Mouse (Mus musculus): Measurements from ENCODE around the gene Mast3. TPM values are rescaled to one million over a fixed set of nuclear protein-coding genes. Genes with fewer than 3 reads are reported as not detected.

Mast3 gene
- polyA plus RNA-seq, 1 experiment from 2014 or later, result 4.9 TPM

DNA sequence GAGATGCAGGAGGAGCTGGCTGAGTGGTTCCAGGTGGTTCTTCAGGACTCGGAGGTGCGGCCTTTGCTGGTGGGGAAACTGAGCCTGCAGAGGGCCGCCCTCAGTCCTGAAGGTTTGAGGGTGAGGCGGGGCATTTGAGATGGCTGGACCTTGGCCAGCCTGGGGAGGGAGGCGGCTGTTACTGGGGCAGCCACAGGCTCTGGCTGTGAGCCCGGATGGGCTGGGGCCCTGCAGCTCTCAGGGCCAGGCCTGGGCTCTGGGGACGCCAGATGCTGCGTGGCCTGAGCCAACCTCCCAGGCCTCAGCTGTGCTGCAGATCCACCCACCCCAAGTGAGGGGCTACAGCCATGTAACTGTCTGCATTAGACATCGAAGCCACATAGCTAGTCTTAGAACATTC lies 31.0 kb downstream of the Mast3 start:
- H3K4me1 ChIP-seq (replicated peaks), result peaks cover 77% of the 10 kb centered on the region
- no peak overlapping the region for H3K4me3 ChIP-seq (replicated peaks)
- peaks cover 61% of the 10 kb centered on the region for H3K36me3 ChIP-seq

DNA sequence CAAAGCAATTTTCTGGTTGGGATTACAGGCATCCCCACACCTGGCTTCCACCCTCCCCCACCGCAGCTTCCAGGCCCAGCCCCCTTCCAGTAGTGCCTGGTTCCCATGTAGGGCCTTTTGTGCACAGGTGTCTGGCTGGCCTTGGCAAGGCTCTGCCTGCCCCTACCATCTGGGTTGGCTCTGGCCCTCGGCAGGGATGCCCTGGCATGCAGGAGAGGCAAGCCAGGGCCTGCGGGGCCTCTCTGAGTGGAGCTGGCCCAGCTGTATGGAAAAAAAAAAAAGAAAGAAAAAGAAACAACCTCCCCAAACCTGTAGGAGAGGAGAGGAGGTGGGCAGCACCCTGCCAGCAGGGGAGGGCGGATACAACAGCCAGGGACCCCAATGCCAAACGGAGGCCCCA lies 31.4 kb downstream of the Mast3 start:
- no peaks in the 10 kb centered on the region for H3K9me3 ChIP-seq (replicated peaks)
- DNase-seq (no peak), ATAC-seq (ENCODE audit: low read depth) (no peak)
- H3K27ac ChIP-seq, result no peak overlapping the region
- peak overlapping the region; percentile 40; the same call in 1 of the 2 replicates for H3K9ac ChIP-seq
- no peak overlapping the region for H3K4me3 ChIP-seq (replicated peaks)
- peaks cover 77% of the 10 kb centered on the region for H3K4me1 ChIP-seq (replicated peaks)
- no peaks in the 10 kb centered on the region for H3K27me3 ChIP-seq
- 87% methylated on average over 5 of the region's 5 CpGs for WGBS (ENCODE audit: insufficient replicate concordance)
- no peak overlapping the region for H3K4me2 ChIP-seq
- H3K36me3 ChIP-seq, result peaks cover 61% of the 10 kb centered on the region

More for the DNA sequence above, 31.0 kb downstream of the Mast3 start:
- Histone ChIP-seq H3K9ac (peak overlapping the region; percentile 40), H3K9me3 (replicated peaks) (no peaks in the 10 kb centered on the region), H3K27me3 (no peaks in the 10 kb centered on the region), H3K4me2 (no peak overlapping the region), H3K27ac (0 out of 2 replicates have a peak overlapping the region, but pooled peaks have one; percentile 24)
- no peak for ATAC-seq (ENCODE audit: low read depth)
- DNase-seq, result no peak
- 80% methylated on average over 9 of the region's 9 CpGs for WGBS (ENCODE audit: insufficient replicate concordance)

DNA sequence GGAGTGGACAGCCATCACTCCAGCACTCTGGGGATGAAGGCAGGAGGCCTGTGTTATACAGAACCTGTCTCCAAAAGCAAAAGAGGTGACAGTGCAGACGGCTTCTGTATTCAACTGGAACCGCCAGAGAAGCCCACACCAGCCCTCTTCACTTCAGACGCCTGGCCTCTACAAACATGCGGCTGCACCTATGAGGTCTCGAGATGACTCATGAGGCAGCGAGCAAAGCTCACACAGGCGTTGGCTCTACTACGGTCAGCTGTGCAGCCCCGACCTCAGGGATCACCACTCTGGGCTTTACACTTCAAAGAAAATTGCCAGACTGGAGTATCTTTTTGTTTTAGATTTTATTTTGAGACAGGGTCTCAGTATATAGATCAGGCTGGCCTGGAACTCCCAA lies 32.0 kb downstream of the Mast3 start:
- H3K4me1 ChIP-seq (replicated peaks), result peaks cover 77% of the 10 kb centered on the region

DNA sequence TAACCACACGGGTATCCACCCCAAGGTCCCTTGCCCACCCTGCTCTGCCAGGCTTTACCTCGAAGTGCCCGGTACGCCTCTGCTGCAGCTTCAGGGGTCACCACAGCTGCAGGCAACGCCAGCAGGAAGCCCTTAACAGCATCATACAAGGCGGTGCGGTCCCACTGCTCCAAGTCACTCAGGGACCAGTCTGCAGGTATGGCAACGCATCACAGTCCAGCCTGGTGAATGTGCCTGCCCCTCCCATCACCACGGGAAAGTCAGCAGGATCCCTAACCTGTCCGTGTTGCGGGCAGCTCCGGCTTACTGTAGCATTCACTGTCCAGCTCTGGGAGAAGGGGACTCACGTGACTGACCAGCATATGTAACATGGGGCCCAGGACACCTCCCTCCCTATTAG lies 32.8 kb downstream of the Mast3 start:
- H3K4me3 ChIP-seq (replicated peaks), result no peak overlapping the region
- WGBS (ENCODE audit: insufficient replicate concordance), result 85% methylated on average over 13 of the region's 13 CpGs
- H3K27ac ChIP-seq, result no peak overlapping the region
- H3K27me3 ChIP-seq, result no peaks in the 10 kb centered on the region
- no peaks in the 10 kb centered on the region for H3K9me3 ChIP-seq (replicated peaks)
- peaks cover 64% of the 10 kb centered on the region for H3K36me3 ChIP-seq
- peaks cover 80% of the 10 kb centered on the region for H3K4me1 ChIP-seq (replicated peaks)
- DNase-seq (no peak), ATAC-seq (ENCODE audit: low read depth) (no peak)
- H3K4me2 ChIP-seq, result no peak overlapping the region
- no peak overlapping the region for H3K9ac ChIP-seq

More for the DNA sequence above, 32.0 kb downstream of the Mast3 start:
- H3K4me2 ChIP-seq, result no peak overlapping the region
- H3K27me3 ChIP-seq, result no peaks in the 10 kb centered on the region
- DNase-seq (no peak), ATAC-seq (ENCODE audit: low read depth) (no peak)
- no peaks in the 10 kb centered on the region for H3K9me3 ChIP-seq (replicated peaks)
- peaks cover 62% of the 10 kb centered on the region for H3K36me3 ChIP-seq
- no peak overlapping the region; the same call in 1 of the 2 replicates for H3K9ac ChIP-seq
- 82% methylated on average over 9 of the region's 9 CpGs for WGBS (ENCODE audit: insufficient replicate concordance)
- H3K27ac ChIP-seq, result no peak overlapping the region
- H3K4me3 ChIP-seq (replicated peaks), result no peak overlapping the region

DNA sequence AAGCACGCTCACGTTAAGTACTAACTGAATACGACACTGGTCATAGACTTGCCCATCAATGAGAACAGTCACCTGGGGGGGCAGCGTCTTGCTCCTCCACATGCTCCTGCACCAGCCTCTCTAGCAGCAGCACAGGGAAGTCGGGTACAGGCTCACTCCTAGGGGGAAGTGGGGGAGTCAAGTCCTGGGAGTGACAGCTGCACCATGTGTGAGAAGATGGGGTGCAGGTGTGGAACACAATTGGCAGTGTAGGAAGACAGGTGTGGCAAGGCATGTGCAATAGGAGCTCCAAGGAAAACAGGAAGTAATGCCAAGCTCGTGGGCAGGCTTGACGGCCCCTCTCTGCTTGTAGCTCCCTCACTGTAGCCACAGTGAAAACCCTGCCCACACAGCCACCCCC lies 33.6 kb downstream of the Mast3 start:
- peaks cover 87% of the 10 kb centered on the region for H3K4me1 ChIP-seq (replicated peaks)
- H3K27ac ChIP-seq, result no peak overlapping the region
- DNase-seq (no peak), ATAC-seq (ENCODE audit: low read depth) (no peak)
- H3K36me3 ChIP-seq, result peaks cover 64% of the 10 kb centered on the region
- no peak overlapping the region for H3K4me2 ChIP-seq
- no peaks in the 10 kb centered on the region for H3K27me3 ChIP-seq
- no peak overlapping the region for H3K9ac ChIP-seq
- 74% methylated on average over 7 of the region's 7 CpGs for whole genome bisulfite sequencing (ENCODE audit: insufficient replicate concordance)
- no peak overlapping the region for H3K4me3 ChIP-seq (replicated peaks)
- no peaks in the 10 kb centered on the region for H3K9me3 ChIP-seq (replicated peaks)

DNA sequence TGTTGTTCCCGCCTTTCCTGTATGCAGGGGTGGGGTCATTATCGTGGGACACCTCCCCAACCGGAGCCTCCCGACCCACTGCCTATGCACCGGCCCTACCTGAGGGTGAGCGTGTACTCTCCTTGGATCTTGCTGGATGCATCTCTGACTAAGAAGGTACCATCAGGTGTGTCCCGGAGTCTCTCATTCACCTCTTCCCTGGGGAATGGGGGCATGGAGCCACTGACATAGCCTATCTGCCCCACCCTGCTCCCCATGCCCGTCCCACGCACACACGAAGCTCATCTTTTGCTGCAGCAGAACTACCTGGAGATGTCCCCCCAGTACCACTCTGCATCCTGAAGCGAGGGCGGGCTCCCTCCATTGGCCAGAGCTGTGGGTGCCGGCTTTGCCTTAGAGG lies 34.1 kb downstream of the Mast3 start:
- H3K4me2 ChIP-seq, result no peak overlapping the region
- ATAC-seq (ENCODE audit: low read depth) (no peak), DNase-seq (no peak)
- H3K9ac ChIP-seq, result peak overlapping the region; percentile 57; the same call in 1 of the 2 replicates
- 79% methylated on average over 13 of the region's 13 CpGs for WGBS (ENCODE audit: insufficient replicate concordance)
- no peaks in the 10 kb centered on the region for H3K9me3 ChIP-seq (replicated peaks)
- H3K27me3 ChIP-seq, result no peaks in the 10 kb centered on the region
- peaks cover 64% of the 10 kb centered on the region for H3K36me3 ChIP-seq
- H3K4me3 ChIP-seq (replicated peaks), result no peak overlapping the region
- peak overlapping the region; percentile 71; the same call in 1 of the 2 replicates for H3K27ac ChIP-seq
- H3K4me1 ChIP-seq (replicated peaks), result peaks cover 87% of the 10 kb centered on the region

DNA sequence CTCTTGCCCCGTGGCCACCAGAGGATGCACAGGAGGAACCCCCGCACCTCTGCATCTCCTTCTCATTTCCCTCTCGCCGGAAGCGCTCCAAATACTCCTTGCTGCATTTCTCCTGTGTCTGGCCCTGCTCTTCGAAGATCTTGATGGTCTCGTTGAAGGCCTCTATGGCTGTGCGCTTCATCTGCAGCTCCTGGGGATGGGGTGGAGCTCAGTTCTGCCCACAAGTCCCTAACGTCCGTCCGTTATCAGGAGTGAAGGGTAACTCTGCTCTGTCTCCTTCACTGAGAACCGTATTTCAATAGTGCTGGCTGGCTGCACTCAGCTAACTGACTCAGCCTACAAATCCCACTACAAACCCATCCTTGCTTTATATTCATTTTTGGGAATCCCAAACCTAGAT lies 35.0 kb downstream of the Mast3 start:
- H3K4me3 ChIP-seq (replicated peaks), result no peak overlapping the region
- DNase-seq, result no peak
- H3K27ac ChIP-seq, result peak overlapping the region; percentile 71
- H3K9me3 ChIP-seq (replicated peaks), result no peaks in the 10 kb centered on the region
- WGBS (ENCODE audit: insufficient replicate concordance), result 28% methylated on average over 12 of the region's 12 CpGs
- peaks cover 87% of the 10 kb centered on the region for H3K4me1 ChIP-seq (replicated peaks)
- peak; percentile 54 for ATAC-seq (ENCODE audit: low read depth)
- no peaks in the 10 kb centered on the region for H3K27me3 ChIP-seq
- H3K9ac ChIP-seq, result peak overlapping the region; percentile 57
- H3K4me2 ChIP-seq, result peak overlapping the region; percentile 38
- peaks cover 61% of the 10 kb centered on the region for H3K36me3 ChIP-seq

DNA sequence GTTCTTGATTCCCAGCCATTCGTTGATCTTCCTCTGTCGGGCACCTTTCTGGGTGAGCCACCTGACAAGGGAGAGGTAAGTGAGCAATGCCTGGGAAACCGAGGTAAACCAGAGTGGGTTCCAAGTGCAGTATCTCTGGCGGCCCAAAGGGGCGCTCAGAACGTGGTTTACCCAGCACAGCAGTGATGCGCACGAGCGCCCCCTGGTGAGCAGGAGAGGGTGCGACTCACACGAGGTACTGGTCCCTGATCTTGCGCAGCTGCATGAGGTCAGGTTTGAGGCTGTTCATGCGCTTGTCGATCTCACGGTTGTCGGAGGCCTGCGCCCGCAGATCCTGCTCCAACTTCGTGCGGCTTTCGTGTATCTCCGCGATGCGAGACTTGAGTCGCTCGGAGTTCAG lies 35.5 kb downstream of the Mast3 start:
- WGBS (ENCODE audit: insufficient replicate concordance), result 4% methylated on average over 26 of the region's 26 CpGs
- H3K9me3 ChIP-seq (replicated peaks), result no peaks in the 10 kb centered on the region
- no peaks in the 10 kb centered on the region for H3K27me3 ChIP-seq
- ATAC-seq (ENCODE audit: low read depth), result peak; percentile 72
- no peak overlapping the region for H3K4me3 ChIP-seq (replicated peaks)
- H3K4me2 ChIP-seq, result peak overlapping the region; percentile 38
- DNase-seq, result peak; percentile 91
- H3K9ac ChIP-seq, result peak overlapping the region; percentile 57
- H3K36me3 ChIP-seq, result peaks cover 56% of the 10 kb centered on the region
- H3K4me1 ChIP-seq (replicated peaks), result peaks cover 87% of the 10 kb centered on the region
- peak overlapping the region; percentile 71 for H3K27ac ChIP-seq

DNA sequence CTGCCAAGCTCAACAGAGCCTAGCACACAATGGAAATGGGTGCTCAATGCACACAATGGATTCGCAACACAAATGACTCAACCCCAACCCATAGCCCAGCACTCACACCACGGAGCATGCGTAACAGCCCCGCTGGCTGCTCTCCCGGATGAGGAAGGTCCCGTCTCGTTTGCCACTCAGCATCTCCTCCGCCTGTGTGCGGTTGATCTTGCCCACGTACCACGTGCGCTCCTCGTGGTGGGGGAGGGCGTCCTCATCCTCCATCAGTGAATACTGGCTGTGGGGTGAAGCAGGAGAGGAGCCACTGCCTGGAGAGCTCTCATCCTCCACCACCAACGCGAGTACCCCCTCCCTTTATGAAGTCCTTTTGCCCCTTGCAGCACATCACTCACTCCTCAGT lies 35.9 kb downstream of the Mast3 start:
- H3K4me2 ChIP-seq, result 0 out of 2 replicates have a peak overlapping the region, but pooled peaks have one; percentile 24

DNA sequence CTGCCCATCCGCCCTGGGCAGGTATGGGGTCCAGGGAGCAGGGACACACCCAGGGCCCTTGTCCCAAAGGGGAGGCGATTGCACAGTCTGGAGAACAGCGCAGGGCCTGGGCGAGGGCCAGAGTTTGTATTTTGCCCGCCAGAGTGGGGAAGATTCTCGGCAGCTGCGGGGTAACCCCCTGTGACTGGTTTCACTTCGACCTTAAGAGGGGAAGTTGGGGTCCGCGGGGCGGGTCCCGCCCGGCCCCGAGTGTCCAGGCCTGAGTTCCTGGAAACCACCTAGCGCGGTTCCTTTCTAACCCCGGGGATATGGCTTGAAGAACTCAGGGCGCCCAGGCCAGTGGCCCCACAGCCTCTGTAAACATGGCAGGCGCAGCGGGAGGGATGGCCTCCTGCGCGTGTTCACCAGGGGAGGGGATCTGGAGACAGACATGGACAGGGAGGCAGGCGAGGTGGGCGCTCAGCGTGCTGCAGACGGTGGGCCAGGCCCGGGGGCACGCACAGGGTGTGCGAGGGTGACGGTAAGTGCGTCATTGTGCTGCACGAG lies 36.5 kb downstream of the Mast3 start:
- Histone ChIP-seq H3K36me3 (peaks cover 45% of the 10 kb centered on the region), H3K9ac (no peak overlapping the region), H3K27me3 (no peaks in the 10 kb centered on the region), H3K9me3 (replicated peaks) (no peaks in the 10 kb centered on the region), H3K4me3 (replicated peaks) (no peak overlapping the region), H3K4me2 (0 out of 2 replicates have a peak overlapping the region, but pooled peaks have one; percentile 1), H3K27ac (peak overlapping the region; percentile 5; the same call in 1 of the 2 replicates), H3K4me1 (replicated peaks) (peaks cover 87% of the 10 kb centered on the region)
- no peak for ATAC-seq (ENCODE audit: low read depth)
- DNase-seq, result no peak
- WGBS (ENCODE audit: insufficient replicate concordance), result 88% methylated on average over 32 of the region's 32 CpGs

More for the DNA sequence above, 35.9 kb downstream of the Mast3 start:
- Histone ChIP-seq H3K36me3 (peaks cover 52% of the 10 kb centered on the region), H3K4me1 (replicated peaks) (peaks cover 87% of the 10 kb centered on the region), H3K27ac (no peak overlapping the region), H3K27me3 (no peaks in the 10 kb centered on the region), H3K9me3 (replicated peaks) (no peaks in the 10 kb centered on the region), H3K4me3 (replicated peaks) (no peak overlapping the region), H3K9ac (peak overlapping the region; percentile 29; the same call in 1 of the 2 replicates)
- no peak for ATAC-seq (ENCODE audit: low read depth)
- DNase-seq, result no peak
- WGBS (ENCODE audit: insufficient replicate concordance), result 75% methylated on average over 16 of the region's 16 CpGs

DNA sequence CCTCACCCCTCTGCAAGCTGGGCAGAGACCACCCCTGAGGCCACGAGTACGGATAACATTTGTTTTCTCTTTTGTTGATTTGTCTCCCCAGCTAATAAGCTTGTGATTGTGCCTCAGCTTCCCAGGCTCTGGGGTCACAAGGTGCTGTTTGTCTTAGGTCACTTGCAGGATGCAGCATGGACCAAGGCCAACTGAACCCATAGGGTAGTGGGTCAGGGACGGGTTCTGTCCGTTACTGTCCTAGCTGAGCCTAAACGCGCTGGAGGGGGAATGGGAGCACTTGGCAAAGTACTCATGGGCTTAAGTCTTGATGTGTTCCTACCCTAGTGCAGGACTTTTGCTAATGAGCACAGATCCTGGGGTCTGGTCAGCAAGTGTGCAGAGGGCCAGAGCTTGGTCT lies 37.4 kb downstream of the Mast3 start:
- no peak for ATAC-seq (ENCODE audit: low read depth)
- H3K27me3 ChIP-seq, result no peaks in the 10 kb centered on the region
- no peaks in the 10 kb centered on the region for H3K9me3 ChIP-seq (replicated peaks)
- H3K9ac ChIP-seq, result peak overlapping the region; percentile 83; the same call in 1 of the 2 replicates
- peak overlapping the region; percentile 96 for H3K27ac ChIP-seq
- 0 out of 2 replicates have a peak overlapping the region, but pooled peaks have one; percentile 1 for H3K4me2 ChIP-seq
- H3K4me3 ChIP-seq (replicated peaks), result no peak overlapping the region
- no peak for DNase-seq
- 81% methylated on average over 6 of the region's 6 CpGs for WGBS (ENCODE audit: insufficient replicate concordance)
- peaks cover 46% of the 10 kb centered on the region for H3K36me3 ChIP-seq
- H3K4me1 ChIP-seq (replicated peaks), result peaks cover 94% of the 10 kb centered on the region

All from liver, embryonic 13.5 days (tissue).